Mouse (Mus musculus): ENCODE measurements around the gene Zbtb6.

Zbtb6 gene

GRCm38 (mm10) chr2:37376018-37376417 is 67.0 kb downstream of the Zbtb6 start:
- in situ Hi-C loops (cut with MboI; ENCODE audit: low sequenced_read_pairs), result loop anchor here (25.0 kb wide), 1 partner anchor 386 kb away; no protein-coding TSS in a partner anchor

All from CH12F3 (cell line).